In genomic region chr3:65136897-65137296, GRCm38 (mm10) we compare ENCODE assay signal across 23 mouse cellular contexts. TPM values are rescaled to one million over a fixed set of nuclear protein-coding genes. Genes with fewer than 3 reads are reported as not detected.
A peak's percentile ranks its signal among the peaks of the same experiment; 100 is the strongest.
DNase-seq lines count a peak whose midpoint lies in the region; ATAC-seq and TF ChIP-seq lines count a peak whose summit lies in the region.
"Had no signal": no experiment of that assay in that cellular context is flagged by ENCODE, and none has a peak within 500 bp of the region (broad histone marks: within the 10 kb centered on the region; RNA-seq: fewer than 3 reads in every experiment).

No protein-coding gene starts in this region.

- intact Hi-C loops in heart, postnatal 25 days (cut with DNase I) = no loop called here
- intact Hi-C loops in left cerebral cortex, postnatal 4 days (cut with DNase I) = no loop called here

- H3K4me2 ChIP-seq in heart, postnatal 0 days (ENCODE audit: low read depth, low read length) = no peak overlapping the region
- H3K4me2 ChIP-seq: forebrain, embryonic 13.5 days; hindbrain, embryonic 15.5 days; limb, embryonic 12.5 days; stomach, embryonic 15.5 days had no signal

- no peaks in the 10 kb centered on the region for H3K9me3 ChIP-seq in heart, postnatal 0 days (replicated peaks; ENCODE audit: control insufficient read depth, low read length)
- H3K9me3 ChIP-seq: forebrain, embryonic 13.5 days; hindbrain, embryonic 15.5 days; limb, embryonic 12.5 days; stomach, embryonic 15.5 days had no signal

- no peak overlapping the region for H3K4me3 ChIP-seq in heart, postnatal 0 days (ENCODE audit: low read depth, low read length)
- H3K4me3 ChIP-seq: forebrain, embryonic 13.5 days; hindbrain, embryonic 15.5 days; left cerebral cortex, adult 2 months; limb, embryonic 12.5 days; stomach, embryonic 15.5 days had no signal

- peak; percentile 92 for DNase-seq in heart, adult 11 months
- no peak for DNase-seq in heart, postnatal 25 days (ENCODE audit: low spot score)
- DNase-seq in heart, adult 9 months (ENCODE audit: low spot score in 2 of 2) = peak; percentile 28 to 51
- peak; percentile 77 for DNase-seq in heart, postnatal 0 days (ENCODE audit: low spot score)
- DNase-seq in embryo, embryonic 10.5 days (ENCODE audit: low spot score) = no peak
- no peak for DNase-seq in left cerebral cortex, postnatal 4 days
- DNase-seq: adrenal gland, adult 2 months; cerebellum, adult 11 months; cerebellum, postnatal 25 days; kidney, adult 11 months; kidney, postnatal 14 days; midbrain, embryonic 14.5 days; spleen, adult 18-20 months had no signal

- peaks cover 9% of the 10 kb centered on the region; the same call in 1 of the 2 replicates for H3K4me1 ChIP-seq in heart, postnatal 0 days (ENCODE audit: control insufficient read depth, insufficient read depth)
- H3K4me1 ChIP-seq: forebrain, embryonic 13.5 days; hindbrain, embryonic 15.5 days; limb, embryonic 12.5 days; stomach, embryonic 15.5 days had no signal

- no peak for TF ChIP-seq CTCF in heart, postnatal 0 days (IDR thresholded peaks at IDR 0.05; ENCODE audit: low read depth)

- no peak overlapping the region for H3K9ac ChIP-seq in heart, postnatal 0 days (replicated peaks; ENCODE audit: low read depth, low read length)
- H3K9ac ChIP-seq: forebrain, embryonic 13.5 days; hindbrain, embryonic 15.5 days; limb, embryonic 12.5 days; liver, embryonic 14.5 days; stomach, embryonic 15.5 days had no signal

- H3K36me3 ChIP-seq in heart, postnatal 0 days (replicated peaks; ENCODE audit: control insufficient read depth, insufficient read depth, low read length) = no peaks in the 10 kb centered on the region
- H3K36me3 ChIP-seq: hindbrain, embryonic 15.5 days; limb, embryonic 12.5 days; stomach, embryonic 15.5 days had no signal

- WGBS in heart, postnatal 0 days = 25% methylated on average over 5 of the region's 5 CpGs

- 0 out of 2 replicates have a peak overlapping the region, but pooled peaks have one; percentile 6 for H3K27ac ChIP-seq in heart, postnatal 0 days (ENCODE audit: low read depth)
- H3K27ac ChIP-seq: forebrain, embryonic 13.5 days; hindbrain, embryonic 15.5 days; left cerebral cortex, adult 2 months; limb, embryonic 12.5 days; liver, embryonic 14.5 days; stomach, embryonic 15.5 days had no signal

- no peaks in the 10 kb centered on the region for H3K27me3 ChIP-seq in heart, postnatal 0 days (ENCODE audit: control insufficient read depth, insufficient read depth, low read length)
- H3K27me3 ChIP-seq: forebrain, embryonic 13.5 days; hindbrain, embryonic 15.5 days; limb, embryonic 12.5 days; stomach, embryonic 15.5 days had no signal

- peak; percentile 85 for ATAC-seq in heart, postnatal 0 days (ENCODE audit: insufficient read depth, low read depth)
- no peak for ATAC-seq in frontal cortex, adult (ENCODE audit: low TSS enrichment)
- ATAC-seq in granulocyte monocyte progenitor cell, adult 5-6 weeks (replicated peaks; ENCODE audit: poor library complexity, severe bottlenecking) = no peak
- ATAC-seq: forebrain, embryonic 13.5 days; lung, postnatal 0 days had no signal

- TF ChIP-seq EP300 in heart, postnatal 0 days (IDR thresholded peaks at IDR 0.05; ENCODE audit: low read depth) = no peak

RNA-seq across cellular contexts. Expression of gene Kcnab1, which starts 27.7 kb away (rescaled TPM):
- 1 to 10 TPM; 2.4 to 3.2 TPM for total RNA-seq in heart, postnatal 25 days (2021)
- total RNA-seq in heart, postnatal 0 days (2014; rRNA removed; ENCODE audit: low replicate concordance) = 0.19 and 0.23 TPM in 2 replicates
- 1.00 and 1.2 TPM in 2 replicates for polyA plus RNA-seq in heart, postnatal 0 days (2015; fragmentation: Nextera tagmentation; extraction: Ambion mirVana)
- 10 to 100 TPM; 25.8 to 29.1 TPM for total RNA-seq in left cerebral cortex, postnatal 4 days (2021)
- total RNA-seq in granulocyte monocyte progenitor cell, adult 5-6 weeks (2014; fragmentation: Nextera tagmentation) = 0.38 TPM in 1 of 2 replicates, not detected in the other
- total RNA-seq in granulocyte monocyte progenitor cell, adult 5-6 weeks (2017) = 0.21 and 0.22 TPM in 2 replicates
- total RNA-seq: megakaryocyte, adult 5-6 weeks had no signal

Comparison
In these comparisons a context has a peak if more than half of its experiments do, and no peak if none do; other contexts are left out.
1. DNase-seq: peak in heart, adult 11 months (single experiment), heart, adult 9 months (2 of 2) and heart, postnatal 0 days (single experiment); none in heart, postnatal 25 days (single experiment), embryo, embryonic 10.5 days (single experiment) and left cerebral cortex, postnatal 4 days (single experiment).
2. RNA of gene Kcnab1, which starts 27.7 kb away (total RNA-seq): 25.8 to 29.1 TPM in left cerebral cortex, postnatal 4 days; 2.4 to 3.2 TPM in heart, postnatal 25 days, 0.21 to 0.38 TPM in granulocyte monocyte progenitor cell, adult 5-6 weeks and 0.19 to 0.23 TPM in heart, postnatal 0 days; every median in the first group is over 4 times any median in the second.